Mouse (Mus musculus) megakaryocyte, embryonic 14.5 days (primary cell): ENCODE results near the gene Mtln. TPM values are rescaled to one million over a fixed set of nuclear protein-coding genes. Genes with fewer than 3 reads are reported as not detected.
A peak's percentile ranks its signal among the peaks of the same experiment; 100 is the strongest.

Source experiments
- H3K27me3 ChIP-seq: replicated peaks from 2 replicates; pipeline ENCODE3; 2012; ENCODE audit warnings: inconsistent platforms
- H3K36me3 ChIP-seq: replicated peaks from 2 replicates; pipeline ENCODE3; 2012; ENCODE audit warnings: low read length, inconsistent platforms, mixed read lengths
- H3K4me1 ChIP-seq: 2 replicates; pipeline ENCODE4 v1.6.1; 2012; ENCODE audit warnings: inconsistent platforms
- H3K4me3 ChIP-seq: replicated peaks from 2 replicates; pipeline ENCODE3; 2012; ENCODE audit warnings: moderate library complexity, mild to moderate bottlenecking, inconsistent platforms
- H3K9me3 ChIP-seq: 2 replicates; pipeline ENCODE4 v1.6.1; 2012; ENCODE audit warnings: inconsistent platforms
- FLI1 ChIP-seq: IDR thresholded peaks from 2 replicates; pipeline ENCODE4 v1.6.1; 2012; ENCODE audit warnings: low read length, inconsistent platforms, mixed read lengths
- GATA1 ChIP-seq: IDR thresholded peaks from 3 replicates; pipeline ENCODE4 v1.6.1; 2012; ENCODE audit warnings: mixed read lengths, low read length, inconsistent platforms, borderline replicate concordance
- polyA plus RNA-seq: library from polyadenylated mRNA; stranded (reverse); fragments of >175 nt; gene quantifications from 2 replicates; pipeline ENCODE4 v1.2.3, GENCODE M21; 2012; ENCODE audit warnings: low replicate concordance; ENCODE audit not compliant: insufficient read depth

Mtln gene
- polyA plus RNA-seq, 1 experiment, result 136 TPM

DNA sequence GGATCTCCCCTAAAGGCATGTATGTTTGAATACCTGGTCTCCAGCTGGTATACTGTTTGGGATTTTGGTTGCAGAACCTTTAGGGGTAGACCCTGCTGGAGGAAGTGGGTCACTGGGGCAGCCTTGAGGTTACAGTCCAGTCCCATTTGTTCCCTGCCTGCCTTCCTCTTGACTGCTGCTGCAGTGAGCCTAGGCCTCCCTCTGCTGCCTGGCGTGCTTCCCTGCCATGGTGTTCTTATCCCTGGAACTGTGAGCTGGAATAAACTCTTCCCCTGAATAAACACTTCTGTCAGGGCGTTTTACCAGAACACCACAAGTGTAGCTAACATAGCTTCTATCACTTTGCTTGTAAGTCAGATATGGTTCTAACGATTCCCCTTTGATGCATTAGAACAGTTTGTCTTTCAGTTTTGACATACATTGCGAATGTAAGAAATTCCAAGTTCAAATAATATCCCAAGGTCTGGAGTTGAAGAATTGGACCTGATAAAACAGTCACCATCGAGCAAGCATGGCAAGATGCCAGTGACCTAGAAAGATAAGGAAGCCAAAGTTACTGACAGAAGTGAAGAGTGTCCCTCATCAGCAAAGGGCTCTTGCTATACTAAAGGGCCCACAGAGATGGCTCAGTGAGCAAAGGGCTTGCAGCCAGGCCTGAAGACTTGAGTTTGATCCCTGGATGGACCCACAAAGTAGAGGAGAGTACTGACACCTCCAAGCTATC lies 33.0 kb downstream of the Mtln start:
- H3K4me3 ChIP-seq, result no peak overlapping the region
- H3K4me1 ChIP-seq, result peaks cover 8% of the 10 kb centered on the region
- no peaks in the 10 kb centered on the region for H3K36me3 ChIP-seq
- TF ChIP-seq FLI1 (no peak), GATA1 (no peak)
- H3K9me3 ChIP-seq, result no peaks in the 10 kb centered on the region
- peaks cover 28% of the 10 kb centered on the region for H3K27me3 ChIP-seq

DNA sequence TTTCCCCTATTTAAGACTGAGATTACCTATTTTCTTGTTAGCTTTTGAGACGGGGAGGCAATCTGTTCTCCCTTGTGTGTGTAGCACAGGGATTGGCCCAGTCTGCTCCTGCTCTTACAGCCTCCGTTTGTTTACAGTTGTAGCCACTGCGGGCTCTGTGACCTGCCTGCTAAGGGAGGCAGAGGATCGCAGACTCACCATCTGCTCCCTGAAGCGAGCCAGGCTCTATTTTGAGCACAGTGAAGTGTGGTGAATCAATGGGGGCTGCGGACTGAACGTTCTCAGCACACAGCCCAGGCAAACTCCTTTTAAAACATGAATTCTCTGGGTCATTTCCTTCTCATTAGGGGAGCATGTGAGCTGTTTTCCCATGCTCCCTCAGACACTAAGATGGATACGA lies 35.1 kb downstream of the Mtln start:
- Histone ChIP-seq H3K4me3 (no peak overlapping the region), H3K27me3 (peaks cover 36% of the 10 kb centered on the region), H3K9me3 (no peaks in the 10 kb centered on the region), H3K4me1 (peaks cover 8% of the 10 kb centered on the region), H3K36me3 (no peaks in the 10 kb centered on the region)
- TF ChIP-seq FLI1 (no peak), GATA1 (no peak)

DNA sequence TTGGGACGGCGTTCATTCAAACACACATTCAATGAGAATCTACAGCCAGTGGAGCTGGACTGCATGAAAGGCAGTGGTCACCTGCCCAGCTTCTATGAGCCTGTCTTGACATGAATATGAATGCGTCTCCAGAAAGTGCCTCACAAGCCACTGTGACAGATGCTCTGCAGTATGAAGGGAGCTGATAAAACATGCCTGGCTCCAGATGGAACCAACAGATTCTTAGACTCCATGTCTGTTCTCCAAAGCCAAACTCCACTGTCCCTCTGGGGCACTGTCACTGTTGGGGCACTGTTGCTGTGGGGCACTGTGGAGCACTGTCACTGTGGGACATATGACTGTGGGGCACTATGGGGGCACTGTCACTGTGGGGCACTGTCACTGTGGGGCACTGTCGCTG lies 38.2 kb downstream of the Mtln start:
- Histone ChIP-seq H3K4me1 (peaks cover 3% of the 10 kb centered on the region; the same call in 1 of the 2 replicates), H3K27me3 (peaks cover 46% of the 10 kb centered on the region), H3K4me3 (peak overlapping the region; percentile 35), H3K36me3 (no peaks in the 10 kb centered on the region), H3K9me3 (no peaks in the 10 kb centered on the region)
- no peak for TF ChIP-seq FLI1
- no peak for TF ChIP-seq GATA1

DNA sequence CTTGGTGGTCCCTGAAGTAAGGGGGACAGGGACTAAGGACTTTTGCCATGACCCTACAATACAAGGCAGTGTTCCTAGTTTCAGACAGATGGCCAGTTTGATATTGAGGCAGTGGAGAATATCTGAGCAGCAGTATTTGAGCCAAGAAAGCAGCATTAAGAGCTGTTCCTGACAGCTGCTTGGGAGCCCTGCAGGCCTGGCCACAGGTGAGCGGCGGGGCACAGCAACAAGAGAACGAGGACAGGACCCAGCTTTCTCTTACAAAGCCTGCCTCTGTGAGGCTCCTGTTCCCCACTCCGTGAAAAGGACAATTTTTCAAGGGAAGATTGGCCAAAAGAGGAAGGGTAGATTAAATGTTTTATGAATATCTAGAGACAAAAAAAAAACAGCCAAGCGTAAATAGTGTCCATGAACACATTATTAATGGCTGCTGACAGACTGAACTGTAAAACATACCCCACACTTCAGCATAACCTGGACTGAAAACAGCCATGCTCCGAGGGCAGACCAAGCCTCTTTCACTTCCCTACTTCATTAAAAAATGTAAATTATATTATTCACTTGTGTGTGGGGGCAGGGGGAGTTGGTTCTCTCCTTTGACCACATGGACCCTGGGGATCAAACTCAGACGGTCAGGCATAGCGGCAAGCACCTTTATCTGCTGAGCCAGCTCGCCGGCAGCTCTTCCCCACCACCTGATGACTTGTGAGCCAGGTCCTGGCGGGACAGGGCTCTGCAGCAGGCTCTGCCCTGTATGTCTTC lies 40.3 kb downstream of the Mtln start:
- no peak for TF ChIP-seq FLI1
- no peak for TF ChIP-seq GATA1
- H3K4me3 ChIP-seq, result no peak overlapping the region
- H3K36me3 ChIP-seq, result no peaks in the 10 kb centered on the region
- H3K9me3 ChIP-seq, result no peaks in the 10 kb centered on the region
- H3K4me1 ChIP-seq, result peaks cover 3% of the 10 kb centered on the region; the same call in 1 of the 2 replicates
- peaks cover 40% of the 10 kb centered on the region for H3K27me3 ChIP-seq

DNA sequence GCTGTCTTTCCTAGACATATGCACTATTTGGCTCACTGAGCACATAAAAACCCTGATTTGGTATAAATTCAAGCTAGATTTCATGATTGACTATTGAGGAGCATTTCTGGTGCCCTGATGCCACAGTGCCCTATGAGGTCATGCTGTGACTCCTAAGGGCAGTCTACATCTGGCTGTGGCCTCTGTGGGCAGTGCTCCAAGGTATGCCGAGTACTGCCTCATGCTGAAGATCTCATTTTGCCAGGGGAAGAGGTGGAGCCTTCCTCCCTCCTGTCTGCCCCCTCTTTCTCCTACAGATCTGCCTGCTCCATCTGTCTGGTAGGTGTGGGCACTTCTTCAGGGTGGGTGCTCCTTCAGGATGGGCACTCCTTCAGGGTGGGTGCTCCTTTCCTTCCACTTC lies 42.9 kb downstream of the Mtln start:
- Histone ChIP-seq H3K4me3 (no peak overlapping the region), H3K4me1 (peaks cover 3% of the 10 kb centered on the region; the same call in 1 of the 2 replicates), H3K27me3 (peaks cover 41% of the 10 kb centered on the region), H3K9me3 (no peaks in the 10 kb centered on the region), H3K36me3 (no peaks in the 10 kb centered on the region)
- TF ChIP-seq FLI1 (no peak), GATA1 (no peak)

DNA sequence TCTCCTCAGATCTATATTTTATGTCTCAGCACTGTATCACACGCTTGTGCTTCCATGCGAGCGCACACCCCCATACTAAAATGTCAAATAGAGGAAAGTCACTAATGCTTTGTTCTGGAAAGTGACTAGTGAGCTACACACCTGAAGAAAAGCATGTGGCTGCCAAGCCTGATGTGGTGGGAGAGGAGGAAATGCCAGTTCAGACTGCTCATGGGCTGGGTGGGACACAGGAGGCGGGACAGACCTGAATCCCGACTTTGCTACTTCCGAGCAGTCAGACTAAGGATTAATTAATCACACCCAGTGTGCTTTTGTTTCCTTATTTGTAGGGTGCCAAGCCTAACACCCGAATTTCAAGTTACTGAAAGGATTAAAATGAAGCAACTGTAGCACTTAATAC lies 44.0 kb downstream of the Mtln start:
- no peaks in the 10 kb centered on the region for H3K9me3 ChIP-seq
- H3K4me3 ChIP-seq, result no peak overlapping the region
- no peaks in the 10 kb centered on the region for H3K36me3 ChIP-seq
- peaks cover 3% of the 10 kb centered on the region; the same call in 1 of the 2 replicates for H3K4me1 ChIP-seq
- TF ChIP-seq FLI1 (no peak), GATA1 (no peak)
- H3K27me3 ChIP-seq, result peaks cover 43% of the 10 kb centered on the region

DNA sequence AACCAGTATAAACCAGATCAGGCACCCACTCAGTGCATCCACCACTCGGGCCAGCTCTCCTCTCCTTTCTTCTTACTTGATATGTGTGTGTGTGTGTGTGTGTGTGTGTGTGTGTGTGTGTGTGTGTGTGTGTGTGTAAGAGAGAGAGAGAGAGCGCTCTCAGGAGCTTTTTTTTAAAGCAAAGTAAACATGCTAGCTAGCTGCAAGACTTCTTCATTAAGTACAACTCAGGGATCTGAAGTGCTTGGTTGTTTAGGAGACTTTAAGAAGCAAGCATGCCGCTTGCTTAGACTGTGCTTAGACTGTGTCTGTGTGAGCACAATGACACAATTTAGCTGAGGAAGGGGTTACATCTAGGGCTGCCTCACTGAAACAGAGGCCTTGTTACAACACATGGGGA lies 49.7 kb downstream of the Mtln start:
- Histone ChIP-seq H3K4me3 (no peak overlapping the region), H3K36me3 (no peaks in the 10 kb centered on the region), H3K27me3 (peaks cover 28% of the 10 kb centered on the region), H3K9me3 (no peaks in the 10 kb centered on the region), H3K4me1 (no peaks in the 10 kb centered on the region)
- no peak for TF ChIP-seq GATA1
- no peak for TF ChIP-seq FLI1

Other genes starting within 250 kb of the Mtln start
- gene Zfp661, start 205.4 kb downstream of the Mtln start, polyA plus RNA-seq, result not detected in 2 replicates
- gene Mrps5, start 205.3 kb downstream of the Mtln start, polyA plus RNA-seq, result 49.2 and 113 TPM in 2 replicates
- not detected in 2 replicates for gene Mal, start 135.8 kb downstream of the Mtln start, polyA plus RNA-seq
- gene Mall, start 62.6 kb downstream of the Mtln start, polyA plus RNA-seq, result not detected in 2 replicates
- 0.95 TPM in 1 of 2 replicates, not detected in the other for gene Nphp1, start 3.6 kb downstream of the Mtln start, polyA plus RNA-seq
- 0.63 TPM in 1 of 2 replicates, not detected in the other for gene Bub1, start 39.4 kb upstream of the Mtln start, polyA plus RNA-seq
- not detected in 2 replicates for gene Acoxl, start 46.4 kb upstream of the Mtln start, polyA plus RNA-seq